Mouse (Mus musculus) limb, embryonic 14.5 days (tissue): ENCODE data around the gene Morc1. TPM values are rescaled to one million over a fixed set of nuclear protein-coding genes. Genes with fewer than 3 reads are reported as not detected.

Source experiments
- ATAC-seq: fragments of 200-750 bp; cut with Nextera tagmentation; 2 replicates; pipeline ENCODE4 v1.8.0; 2017; ENCODE audit warnings: low read depth, moderate number of reproducible peaks, moderate TSS enrichment; ENCODE audit not compliant: low FRiP score
- DNase-seq: peaks from one replicate; pipeline ENCODE4 v3.0.0-alpha.2; 2015; ENCODE audit warnings: low spot score
- H3K27ac ChIP-seq: fragments of 300-500 bp; sonication (generic); replicated peaks from 2 replicates; pipeline ENCODE4 v1.5.1; 2014; ENCODE audit warnings: low read depth, mild to moderate bottlenecking, low read length, moderate library complexity, mixed read lengths
- H3K27me3 ChIP-seq: fragments of 300-500 bp; sonication (generic); 2 replicates; pipeline ENCODE4 v1.6.1; 2014; ENCODE audit warnings: low read length, mixed read lengths; ENCODE audit not compliant: control insufficient read depth, insufficient read depth
- H3K36me3 ChIP-seq: fragments of 300-500 bp; sonication (generic); 2 replicates; pipeline ENCODE4 v1.6.1; 2014; ENCODE audit warnings: mild to moderate bottlenecking, low read length, moderate library complexity, mixed read lengths; ENCODE audit not compliant: control insufficient read depth, insufficient read depth
- H3K4me1 ChIP-seq: fragments of 300-500 bp; sonication (generic); 2 replicates; pipeline ENCODE4 v1.6.1; 2014; ENCODE audit warnings: antibody characterized with exemption, low read length, mixed read lengths; ENCODE audit not compliant: control insufficient read depth, insufficient read depth
- H3K4me2 ChIP-seq: fragments of 300-500 bp; sonication (generic); replicated peaks from 2 replicates; pipeline ENCODE4 v1.6.1; 2014; ENCODE audit warnings: low read depth, mild to moderate bottlenecking, low read length, moderate library complexity; ENCODE audit not compliant: severe bottlenecking
- H3K4me3 ChIP-seq: fragments of 300-500 bp; sonication (generic); replicated peaks from 2 replicates; pipeline ENCODE4 v1.5.1; 2014; ENCODE audit warnings: low read length
- H3K9ac ChIP-seq: fragments of 300-500 bp; sonication (generic); 2 replicates; pipeline ENCODE4 v1.6.1; 2014; ENCODE audit warnings: mild to moderate bottlenecking, low read depth, low read length, moderate library complexity; ENCODE audit not compliant: severe bottlenecking
- H3K9me3 ChIP-seq: fragments of 300-500 bp; sonication (generic); 2 replicates; pipeline ENCODE4 v1.6.1; 2016; ENCODE audit warnings: low read length; ENCODE audit not compliant: control insufficient read depth
- POLR2A ChIP-seq: fragments of 200-500 bp; IDR thresholded peaks from 2 replicates; pipeline ENCODE4 v1.8.0; 2012; ENCODE audit warnings: inconsistent platforms, mild to moderate bottlenecking, moderate library complexity, borderline replicate concordance; ENCODE audit not compliant: insufficient read depth, insufficient read length; ENCODE audit errors: extremely low read depth
- WGBS: fragments of 180-500 bp; shearing (Covaris S2); extraction: QIAGEN DNeasy Blood & Tissue Kit; methylation state at CpG from one replicate; pipeline ENCODE4 v1.1.7; 2014; 5-methylcytosine and 5-hydroxymethylcytosine counted together
- polyA plus RNA-seq, 2 experiments: library from polyadenylated mRNA; depleted of rRNA in 1 of 2; stranded (reverse) in 1 of 2; unstranded in 1 of 2; fragments of >200 nt; fragmentation: Nextera tagmentation in 1 of 2; extraction: Ambion mirVana in 1 of 2; gene quantifications; 2 replicates each; pipeline versions ENCODE4 v1.2.1 to v1.2.3; 2012 to 2014

Gene Morc1
- polyA plus RNA-seq, 2 experiments, result 0.09 to 0.30 TPM

DNA sequence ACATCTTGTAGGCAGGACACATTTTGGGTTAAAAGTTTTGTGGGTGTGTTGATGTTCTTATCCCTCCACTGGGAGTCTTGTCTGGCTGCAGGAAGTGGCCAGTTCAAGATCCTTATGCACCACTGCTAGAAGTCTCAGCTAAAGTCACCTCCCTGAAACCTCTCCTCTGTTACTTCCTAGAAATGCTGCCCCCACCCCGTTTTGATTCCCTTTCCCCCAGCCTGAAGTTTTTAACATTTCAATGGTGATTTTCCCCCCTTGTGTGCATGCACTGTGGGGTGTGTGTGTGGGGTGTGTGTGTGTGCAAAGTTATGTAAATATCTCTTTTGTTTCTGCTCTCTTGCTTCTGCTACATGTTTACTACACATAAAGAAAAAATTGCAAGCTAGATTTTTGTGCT is 4.4 kb downstream of the Morc1 start:
- H3K9me3 ChIP-seq, result no peaks in the 10 kb centered on the region
- DNase-seq (no peak), ATAC-seq (no peak)
- H3K27me3 ChIP-seq, result no peaks in the 10 kb centered on the region
- WGBS, result 33% methylated on average over 1 of the region's 1 CpGs
- H3K9ac ChIP-seq, result no peak overlapping the region
- no peak overlapping the region for H3K27ac ChIP-seq
- no peaks in the 10 kb centered on the region for H3K4me1 ChIP-seq
- no peak overlapping the region for H3K4me3 ChIP-seq
- no peaks in the 10 kb centered on the region for H3K36me3 ChIP-seq
- no peak overlapping the region for H3K4me2 ChIP-seq
- no peak for TF ChIP-seq POLR2A

- DNase-seq, result no peak
- no peak overlapping the region for H3K4me3 ChIP-seq
- H3K9me3 ChIP-seq, result no peaks in the 10 kb centered on the region
- H3K4me2 ChIP-seq, result no peak overlapping the region
- no peak overlapping the region for H3K9ac ChIP-seq
- H3K27ac ChIP-seq, result no peak overlapping the region
- no peak for TF ChIP-seq POLR2A
- no peaks in the 10 kb centered on the region for H3K36me3 ChIP-seq
- H3K27me3 ChIP-seq, result no peaks in the 10 kb centered on the region
- H3K4me1 ChIP-seq, result no peaks in the 10 kb centered on the region
- ATAC-seq, result no peak
Measured at GRCm38 (mm10) chr16:48437476-48437875, 6.4 kb downstream of the Morc1 start.

DNA sequence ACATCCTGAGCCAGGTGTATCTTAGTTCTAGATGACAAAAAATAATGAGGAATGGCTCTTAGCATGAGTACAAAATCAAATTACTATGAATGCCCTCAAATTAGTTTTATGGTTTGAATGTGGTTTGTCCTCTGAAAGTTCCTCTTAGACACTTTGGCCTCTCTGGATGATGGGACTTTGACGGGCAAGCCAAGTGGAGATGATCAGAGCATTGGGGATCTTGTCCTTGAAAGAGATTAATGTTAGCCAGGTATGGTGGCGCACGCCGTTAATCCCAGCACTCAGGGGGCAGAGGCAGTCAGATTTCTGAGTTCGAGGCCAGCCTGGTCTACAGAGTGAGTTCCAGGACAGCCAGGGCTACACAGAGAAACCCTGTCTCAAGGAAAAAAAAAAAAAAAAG is 13.6 kb downstream of the Morc1 start:
- ATAC-seq (no peak), DNase-seq (no peak)
- Histone ChIP-seq H3K4me3 (no peak overlapping the region), H3K9me3 (no peaks in the 10 kb centered on the region), H3K36me3 (no peaks in the 10 kb centered on the region), H3K27ac (no peak overlapping the region), H3K9ac (no peak overlapping the region), H3K27me3 (no peaks in the 10 kb centered on the region), H3K4me2 (no peak overlapping the region), H3K4me1 (no peaks in the 10 kb centered on the region)
- WGBS, result 92% methylated on average over 5 of the region's 5 CpGs
- no peak for TF ChIP-seq POLR2A

DNA sequence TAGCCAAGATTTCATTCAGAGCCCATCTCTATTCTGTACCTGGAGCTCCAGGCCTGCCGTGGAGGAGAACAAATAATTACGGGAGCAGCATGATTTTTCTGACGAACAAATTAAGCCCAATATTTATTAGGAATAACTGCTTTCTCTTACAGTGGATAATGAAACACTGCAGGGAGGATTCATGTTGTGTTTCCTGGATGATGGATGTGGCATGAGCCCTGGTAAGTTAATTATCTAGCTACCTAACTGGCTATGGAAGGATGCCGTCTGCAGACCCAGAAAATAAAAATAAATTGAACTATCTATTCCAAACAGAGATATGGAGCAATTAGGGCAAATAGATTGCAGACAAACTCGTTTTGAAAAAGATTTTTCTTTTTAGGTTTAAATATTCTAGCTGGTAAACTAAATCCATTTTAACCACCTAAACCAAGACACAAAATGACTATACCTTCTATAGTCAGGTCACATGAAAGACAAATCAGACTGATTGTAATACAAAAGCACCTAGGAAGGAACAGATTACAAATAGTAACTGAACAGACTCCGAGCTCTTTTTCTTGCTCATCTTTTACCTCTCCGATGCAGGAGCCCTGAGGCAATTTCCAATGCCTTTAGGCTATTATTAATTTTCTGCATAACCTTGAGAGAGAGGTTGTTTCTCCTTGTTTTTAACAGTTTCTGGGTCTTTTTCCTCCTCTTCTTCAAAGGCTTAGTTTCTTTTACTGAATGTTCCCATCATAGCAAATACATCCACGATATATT is 15.3 kb downstream of the Morc1 start:
- 66% methylated on average over 8 of the region's 8 CpGs for WGBS
- Histone ChIP-seq H3K27me3 (no peaks in the 10 kb centered on the region), H3K4me3 (no peak overlapping the region), H3K27ac (no peak overlapping the region), H3K4me2 (no peak overlapping the region), H3K9me3 (no peaks in the 10 kb centered on the region), H3K9ac (no peak overlapping the region), H3K36me3 (no peaks in the 10 kb centered on the region), H3K4me1 (no peaks in the 10 kb centered on the region)
- DNase-seq (no peak), ATAC-seq (no peak)
- no peak for TF ChIP-seq POLR2A

DNA sequence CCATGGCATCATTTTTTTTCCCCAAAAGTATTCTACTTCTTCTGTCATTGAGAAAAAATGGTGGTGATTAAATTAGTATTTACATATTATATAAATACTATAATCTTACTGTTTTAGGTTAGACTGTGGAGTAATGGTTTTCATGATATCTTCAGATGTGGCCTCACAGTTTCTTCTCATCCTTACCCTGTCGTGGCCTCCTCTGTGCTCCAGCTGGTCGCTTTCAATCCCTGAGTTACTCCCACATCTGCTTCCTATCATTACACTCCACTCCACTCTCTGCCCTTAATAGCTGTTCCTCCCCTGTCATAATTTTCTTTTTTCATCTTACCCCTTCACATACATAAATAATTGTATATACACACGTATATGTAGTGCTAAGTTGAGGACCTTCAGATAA is 22.2 kb downstream of the Morc1 start:
- Histone ChIP-seq H3K4me2 (no peak overlapping the region), H3K27ac (no peak overlapping the region), H3K36me3 (no peaks in the 10 kb centered on the region), H3K4me3 (no peak overlapping the region), H3K9me3 (no peaks in the 10 kb centered on the region), H3K4me1 (no peaks in the 10 kb centered on the region), H3K9ac (no peak overlapping the region), H3K27me3 (no peaks in the 10 kb centered on the region)
- DNase-seq (no peak), ATAC-seq (no peak)
- 22% methylated on average over 3 of the region's 3 CpGs for WGBS
- TF ChIP-seq POLR2A, result no peak
